Mouse (Mus musculus) lung, adult 2 months (tissue): ENCODE measurements at regions not wholly inside any gene's neighbourhood (a gene's known extent, or its start where the extent isn't known, plus 50 kb on each side); places are given as distances from the start of the nearest gene placed in this dataset.

Experiments
- CTCF ChIP-seq: fragments of 200-500 bp; IDR thresholded peaks from 2 replicates; pipeline ENCODE4 v1.5.1; 2011; ENCODE audit warnings: mild to moderate bottlenecking, low read length, control low read depth; ENCODE audit not compliant: insufficient read depth
- POLR2A ChIP-seq: fragments of 200-500 bp; IDR thresholded peaks from 2 replicates; pipeline ENCODE4 v1.6.1; 2011; ENCODE audit warnings: low read depth, mild to moderate bottlenecking, control low read depth, low read length, borderline replicate concordance; ENCODE audit errors: extremely low read depth

GRCm38 (mm10) chr19:14220507-14220909 lies 307.2 kb downstream of the Olfr1505 start:
- TF ChIP-seq CTCF (no peak), POLR2A (no peak)
